Mouse (Mus musculus): ENCODE data around the gene Rmi1. TPM values are rescaled to one million over a fixed set of nuclear protein-coding genes. Genes with fewer than 3 reads are reported as not detected.
"Not testable (repeated sequence)": the region's sequence is repeated elsewhere in the genome, so short reads cannot be mapped to it uniquely, and the experiment has no call there.

Rmi1 gene
- polyA plus RNA-seq, 1 experiment: 37.1 TPM

- Histone ChIP-seq H3K27ac (ENCODE audit: control insufficient read depth, insufficient read depth, low read depth, low read length) (peak overlapping the region; percentile 100), H3K36me3 (ENCODE audit: control insufficient read depth, insufficient read depth, low read length) (no peaks in the 10 kb centered on the region; the same call in 1 of the 2 replicates), H3K4me3 (ENCODE audit: control insufficient read depth, low read depth, low read length) (peak overlapping the region; percentile 99), H3K4me1 (ENCODE audit: control insufficient read depth, insufficient read depth, low read length) (peaks cover 7% of the 10 kb centered on the region), H3K27me3 (ENCODE audit: control insufficient read depth, insufficient read depth, low read length) (no peaks in the 10 kb centered on the region)
- no peak for TF ChIP-seq POLR2A (IDR thresholded peaks at IDR 0.05; ENCODE audit: control insufficient read depth, low read depth, low read length)
- TF ChIP-seq CTCF (IDR thresholded peaks at IDR 0.05; ENCODE audit: control insufficient read depth, insufficient read depth, insufficient replicate concordance, low read depth, low read length): no peak
These were observed 679 bp downstream of the Rmi1 start for GRCm38 (mm10) chr13:58402744-58403110.

GRCm38 (mm10) chr13:58403243-58403642 is 1.2 kb downstream of the Rmi1 start, which contains the start of gene Hnrnpk:
Gene Hnrnpk (minus strand): TSS chr13:58403343.
- H3K36me3 ChIP-seq (ENCODE audit: control insufficient read depth, insufficient read depth, low read length): not testable (repeated sequence)

GRCm38 (mm10) chr13:58411073-58411472 is 9.0 kb downstream of the Rmi1 start:
- Histone ChIP-seq H3K36me3 (ENCODE audit: control insufficient read depth, insufficient read depth, low read length) (no peaks in the 10 kb centered on the region), H3K27ac (ENCODE audit: control insufficient read depth, insufficient read depth, low read depth, low read length) (no peak overlapping the region), H3K4me1 (ENCODE audit: control insufficient read depth, insufficient read depth, low read length) (no peaks in the 10 kb centered on the region), H3K4me3 (ENCODE audit: control insufficient read depth, low read depth, low read length) (no peak overlapping the region), H3K27me3 (ENCODE audit: control insufficient read depth, insufficient read depth, low read length) (no peaks in the 10 kb centered on the region)
- no peak for TF ChIP-seq CTCF (IDR thresholded peaks at IDR 0.05; ENCODE audit: control insufficient read depth, insufficient read depth, insufficient replicate concordance, low read depth, low read length)
- no peak for TF ChIP-seq POLR2A (IDR thresholded peaks at IDR 0.05; ENCODE audit: control insufficient read depth, low read depth, low read length)

More at GRCm38 (mm10) chr13:58403243-58403642, 1.2 kb downstream of the Rmi1 start, which contains the start of gene Hnrnpk:
- H3K4me3 ChIP-seq (ENCODE audit: control insufficient read depth, low read depth, low read length): peak within 1 kb of the TSS; percentile 99
- not testable (repeated sequence) for H3K4me1 ChIP-seq (ENCODE audit: control insufficient read depth, insufficient read depth, low read length); H3K27me3 ChIP-seq (ENCODE audit: control insufficient read depth, insufficient read depth, low read length)
- H3K27ac ChIP-seq (ENCODE audit: control insufficient read depth, insufficient read depth, low read depth, low read length): peak within 1 kb of the TSS; percentile 100

- Histone ChIP-seq H3K4me1 (ENCODE audit: control insufficient read depth, insufficient read depth, low read length) (no peaks in the 10 kb centered on the region), H3K27ac (ENCODE audit: control insufficient read depth, insufficient read depth, low read depth, low read length) (no peak overlapping the region), H3K4me3 (ENCODE audit: control insufficient read depth, low read depth, low read length) (no peak overlapping the region), H3K27me3 (ENCODE audit: control insufficient read depth, insufficient read depth, low read length) (no peaks in the 10 kb centered on the region), H3K36me3 (ENCODE audit: control insufficient read depth, insufficient read depth, low read length) (no peaks in the 10 kb centered on the region)
- no peak for TF ChIP-seq CTCF (IDR thresholded peaks at IDR 0.05; ENCODE audit: control insufficient read depth, insufficient read depth, insufficient replicate concordance, low read depth, low read length)
- no peak for TF ChIP-seq POLR2A (IDR thresholded peaks at IDR 0.05; ENCODE audit: control insufficient read depth, low read depth, low read length)
These were observed 13.3 kb downstream of the Rmi1 start for GRCm38 (mm10) chr13:58415374-58415773.

- Histone ChIP-seq H3K4me3 (ENCODE audit: control insufficient read depth, low read depth, low read length) (no peak overlapping the region), H3K4me1 (ENCODE audit: control insufficient read depth, insufficient read depth, low read length) (no peaks in the 10 kb centered on the region), H3K36me3 (ENCODE audit: control insufficient read depth, insufficient read depth, low read length) (no peaks in the 10 kb centered on the region), H3K27ac (ENCODE audit: control insufficient read depth, insufficient read depth, low read depth, low read length) (no peak overlapping the region), H3K27me3 (ENCODE audit: control insufficient read depth, insufficient read depth, low read length) (no peaks in the 10 kb centered on the region)
- TF ChIP-seq CTCF (IDR thresholded peaks at IDR 0.05; ENCODE audit: control insufficient read depth, insufficient read depth, insufficient replicate concordance, low read depth, low read length) (no peak), POLR2A (IDR thresholded peaks at IDR 0.05; ENCODE audit: control insufficient read depth, low read depth, low read length) (no peak)
These were observed 13.8 kb downstream of the Rmi1 start for GRCm38 (mm10) chr13:58415838-58416237.

GRCm38 (mm10) chr13:58418656-58419055 is 16.6 kb downstream of the Rmi1 start:
- Histone ChIP-seq H3K27me3 (ENCODE audit: control insufficient read depth, insufficient read depth, low read length) (no peaks in the 10 kb centered on the region), H3K36me3 (ENCODE audit: control insufficient read depth, insufficient read depth, low read length) (no peaks in the 10 kb centered on the region), H3K4me1 (ENCODE audit: control insufficient read depth, insufficient read depth, low read length) (no peaks in the 10 kb centered on the region), H3K27ac (ENCODE audit: control insufficient read depth, insufficient read depth, low read depth, low read length) (no peak overlapping the region), H3K4me3 (ENCODE audit: control insufficient read depth, low read depth, low read length) (no peak overlapping the region)
- TF ChIP-seq POLR2A (IDR thresholded peaks at IDR 0.05; ENCODE audit: control insufficient read depth, low read depth, low read length): no peak
- no peak for TF ChIP-seq CTCF (IDR thresholded peaks at IDR 0.05; ENCODE audit: control insufficient read depth, insufficient read depth, insufficient replicate concordance, low read depth, low read length)

GRCm38 (mm10) chr13:58419266-58419665 is 17.2 kb downstream of the Rmi1 start:
- no peak overlapping the region for H3K27ac ChIP-seq (ENCODE audit: control insufficient read depth, insufficient read depth, low read depth, low read length)
- no peaks in the 10 kb centered on the region for H3K36me3 ChIP-seq (ENCODE audit: control insufficient read depth, insufficient read depth, low read length)
- no peak for TF ChIP-seq CTCF (IDR thresholded peaks at IDR 0.05; ENCODE audit: control insufficient read depth, insufficient read depth, insufficient replicate concordance, low read depth, low read length)
- TF ChIP-seq POLR2A (IDR thresholded peaks at IDR 0.05; ENCODE audit: control insufficient read depth, low read depth, low read length): no peak
- no peaks in the 10 kb centered on the region for H3K27me3 ChIP-seq (ENCODE audit: control insufficient read depth, insufficient read depth, low read length)
- no peaks in the 10 kb centered on the region for H3K4me1 ChIP-seq (ENCODE audit: control insufficient read depth, insufficient read depth, low read length)
- no peak overlapping the region for H3K4me3 ChIP-seq (ENCODE audit: control insufficient read depth, low read depth, low read length)

GRCm38 (mm10) chr13:58421026-58421425 is 19.0 kb downstream of the Rmi1 start:
- TF ChIP-seq CTCF (IDR thresholded peaks at IDR 0.05; ENCODE audit: control insufficient read depth, insufficient read depth, insufficient replicate concordance, low read depth, low read length) (no peak), POLR2A (IDR thresholded peaks at IDR 0.05; ENCODE audit: control insufficient read depth, low read depth, low read length) (no peak)
- H3K4me1 ChIP-seq (ENCODE audit: control insufficient read depth, insufficient read depth, low read length): no peaks in the 10 kb centered on the region
- no peak overlapping the region for H3K4me3 ChIP-seq (ENCODE audit: control insufficient read depth, low read depth, low read length)
- H3K27ac ChIP-seq (ENCODE audit: control insufficient read depth, insufficient read depth, low read depth, low read length): no peak overlapping the region
- H3K36me3 ChIP-seq (ENCODE audit: control insufficient read depth, insufficient read depth, low read length): no peaks in the 10 kb centered on the region
- no peaks in the 10 kb centered on the region for H3K27me3 ChIP-seq (ENCODE audit: control insufficient read depth, insufficient read depth, low read length)

Measured in testis, adult 2 months (tissue).